Mouse (Mus musculus): ENCODE data around the gene Apobec1.

GRCm38 (mm10) chr6:122608434-122609376 is 6.5 kb upstream of the Apobec1 start:
- TF ChIP-seq CTCF (IDR thresholded peaks at IDR 0.05; ENCODE audit: low read depth) (no peak), EP300 (IDR thresholded peaks at IDR 0.05; ENCODE audit: low read depth) (no peak)

Measured in heart, postnatal 0 days (tissue).